15 mouse cellular contexts compared by ENCODE assay signal in genomic region chr11:40402249-40402648, GRCm38 (mm10).
DNase-seq lines count a peak whose midpoint lies in the region; ATAC-seq and TF ChIP-seq lines count a peak whose summit lies in the region.
"Had no signal": no experiment of that assay in that cellular context is flagged by ENCODE, and none has a peak within 500 bp of the region (broad histone marks: within the 10 kb centered on the region; RNA-seq: fewer than 3 reads in every experiment).

No protein-coding gene starts in this region.

- H3K36me3 ChIP-seq in liver, embryonic 11.5 days (ENCODE audit: control insufficient read depth, insufficient read depth, low read length): no peaks in the 10 kb centered on the region
- H3K36me3 ChIP-seq: hindbrain, embryonic 15.5 days had no signal

- H3K4me2 ChIP-seq in liver, embryonic 11.5 days: no peak overlapping the region
- H3K4me2 ChIP-seq: forebrain, embryonic 13.5 days; hindbrain, embryonic 15.5 days had no signal

- H3K4me1 ChIP-seq in liver, embryonic 11.5 days (replicated peaks; ENCODE audit: control insufficient read depth, insufficient read depth, low read length): no peaks in the 10 kb centered on the region
- H3K4me1 ChIP-seq in embryonic fibroblast, embryonic 13.5 days (ENCODE audit: control insufficient read depth, insufficient read depth, low read length): peaks cover 17% of the 10 kb centered on the region
- H3K4me1 ChIP-seq: megakaryocyte, embryonic 14.5 days had no signal

- DNase-seq in embryo, embryonic 10 days (ENCODE audit: low spot score): peak; percentile 41
- no peak for DNase-seq in embryo, embryonic 9.5 days (ENCODE audit: extremely low spot score)
- DNase-seq in liver, embryonic 11.5 days (ENCODE audit: low spot score): no peak
- DNase-seq in liver: no peak
- peak; percentile 20 for DNase-seq in mesoderm, embryonic 11.5 days (ENCODE audit: low read depth, low spot score)
- no peak for DNase-seq in left cerebral cortex, postnatal 36 days (ENCODE audit: low spot score in 2 of 2)
- DNase-seq in urinary bladder, adult 18-20 months (ENCODE audit: low spot score in 2 of 2): no peak
- DNase-seq: adrenal gland, adult 8-10 months; kidney, adult 2 months; layer of hippocampus, adult 9-11 months; thymus, adult 2 months had no signal

- no peaks in the 10 kb centered on the region for H3K27me3 ChIP-seq in liver, embryonic 11.5 days (replicated peaks; ENCODE audit: control insufficient read depth, insufficient read depth, low read length)
- H3K27me3 ChIP-seq: forebrain, embryonic 13.5 days; hindbrain, embryonic 15.5 days; megakaryocyte, embryonic 14.5 days had no signal

- TF ChIP-seq CTCF in embryonic fibroblast, embryonic 13.5 days (IDR thresholded peaks at IDR 0.05; ENCODE audit: borderline replicate concordance, insufficient read depth, low read length): no peak

- no peak overlapping the region for H3K4me3 ChIP-seq in liver, embryonic 11.5 days (ENCODE audit: low read depth, low read length)
- H3K4me3 ChIP-seq in embryonic fibroblast, embryonic 13.5 days (ENCODE audit: insufficient read depth, low read length): no peak overlapping the region
- H3K4me3 ChIP-seq: forebrain, embryonic 13.5 days; hindbrain, embryonic 15.5 days; megakaryocyte, embryonic 14.5 days had no signal

- peak; percentile 45; the same call in 1 of the 2 replicates for ATAC-seq in liver, embryonic 11.5 days (replicated peaks; ENCODE audit: low FRiP score)
- ATAC-seq: forebrain, embryonic 13.5 days had no signal

- TF ChIP-seq POLR2A in embryonic fibroblast, embryonic 13.5 days (IDR thresholded peaks at IDR 0.05; ENCODE audit: low read depth, low read length): no peak

- H3K27ac ChIP-seq in liver, embryonic 11.5 days (ENCODE audit: low read depth, low read length): no peak overlapping the region
- H3K27ac ChIP-seq in embryonic fibroblast, embryonic 13.5 days (ENCODE audit: insufficient read depth, low read length): peak overlapping the region; percentile 80
- H3K27ac ChIP-seq: forebrain, embryonic 13.5 days; hindbrain, embryonic 15.5 days had no signal

- no peak overlapping the region for H3K9ac ChIP-seq in liver, embryonic 11.5 days (ENCODE audit: low read depth, low read length)
- H3K9ac ChIP-seq: forebrain, embryonic 13.5 days; hindbrain, embryonic 15.5 days had no signal

- intact Hi-C loops in left cerebral cortex, postnatal 36 days (cut with DNase I): no loop called here

- 42% methylated on average over 1 of the region's 1 CpGs for WGBS in liver, embryonic 11.5 days

- H3K9me3 ChIP-seq in liver, embryonic 11.5 days (ENCODE audit: control insufficient read depth, low read length): no peaks in the 10 kb centered on the region
- H3K9me3 ChIP-seq: forebrain, embryonic 13.5 days; hindbrain, embryonic 15.5 days had no signal

Comparison
In these comparisons a context has a peak if more than half of its experiments do, and no peak if none do; other contexts are left out.
1. DNase-seq: peak in embryo, embryonic 10 days (single experiment) and mesoderm, embryonic 11.5 days (single experiment); none in embryo, embryonic 9.5 days (single experiment), liver, embryonic 11.5 days (single experiment), liver (single experiment), left cerebral cortex, postnatal 36 days (0 of 2) and urinary bladder, adult 18-20 months (0 of 2).